Mouse (Mus musculus) layer of hippocampus, adult 9-10 months (tissue): ENCODE data around the gene Slc39a2.
"Not testable (repeated sequence)": the region's sequence is repeated elsewhere in the genome, so short reads cannot be mapped to it uniquely, and the experiment has no call there.

Experiments used
- DNase-seq: peaks from one replicate; pipeline ENCODE4 v3.0.0; 2022; ENCODE audit warnings: low spot score

Gene Slc39a2

DNA sequence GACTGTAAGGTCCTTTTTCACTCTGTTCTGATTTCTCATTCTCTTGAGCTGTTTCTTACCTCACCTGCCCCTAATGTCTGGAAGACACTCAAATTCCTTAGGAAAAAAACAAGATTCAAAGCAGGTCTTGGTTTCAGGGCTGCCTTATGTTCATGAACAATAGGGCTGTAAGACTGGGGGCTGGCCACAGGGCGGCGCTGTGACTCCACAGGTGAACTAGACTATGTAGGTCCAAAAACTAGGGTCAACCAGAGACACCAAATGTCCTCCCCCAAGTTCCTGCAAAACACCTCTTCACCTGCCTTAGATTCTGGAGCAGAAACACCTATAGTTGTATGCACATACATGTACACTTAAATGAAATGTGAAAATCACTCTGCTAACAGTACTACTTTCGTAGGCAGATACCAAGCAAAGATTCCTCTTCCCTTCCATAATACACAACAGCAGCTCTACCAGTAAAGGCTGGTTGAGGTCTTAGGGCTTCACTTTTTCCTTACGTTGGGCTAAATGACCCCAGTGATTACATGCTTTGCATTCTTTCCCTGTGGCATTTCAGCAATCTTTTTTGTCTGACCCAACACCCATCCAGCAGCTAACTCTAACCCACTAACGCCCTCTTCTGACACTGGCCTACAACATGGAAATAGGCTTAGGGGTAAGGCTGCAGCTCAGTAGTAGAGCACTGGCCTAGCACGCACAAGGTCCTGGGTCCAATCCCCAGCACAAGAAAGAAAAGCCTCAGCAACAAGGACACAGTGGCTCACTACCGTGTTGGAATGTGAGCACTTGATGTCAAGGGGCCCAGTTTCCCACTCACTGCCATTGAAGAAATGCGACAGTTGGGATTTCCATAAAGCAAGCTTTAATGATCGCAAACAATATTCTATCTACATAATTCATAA lies 10.4 kb downstream of the Slc39a2 start:
- no peak for DNase-seq

GRCm38 (mm10) chr14:51903782-51904181 lies 11.1 kb downstream of the Slc39a2 start:
- DNase-seq, result no peak

DNA sequence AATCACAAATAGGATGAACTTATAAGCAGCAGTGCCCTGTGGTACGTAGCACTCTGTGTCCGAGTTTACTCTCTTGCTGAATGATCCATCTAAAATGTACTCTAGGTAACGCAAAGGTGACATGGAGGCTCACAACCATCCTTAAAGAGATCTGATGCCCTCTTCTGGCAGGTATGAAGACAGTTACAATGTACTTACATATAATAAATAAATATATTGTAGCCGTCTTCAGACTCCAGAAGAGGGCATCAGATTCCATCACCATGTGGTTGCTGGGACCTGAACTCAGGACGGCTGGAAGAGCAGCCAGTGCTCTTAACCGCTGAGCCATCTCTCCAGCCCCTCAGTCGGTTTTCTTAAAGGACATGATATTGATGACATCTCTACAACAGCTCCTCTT lies 12.0 kb downstream of the Slc39a2 start:
- no peak for DNase-seq

GRCm38 (mm10) chr14:51906102-51906501 lies 13.4 kb downstream of the Slc39a2 start:
- DNase-seq, result no peak

DNA sequence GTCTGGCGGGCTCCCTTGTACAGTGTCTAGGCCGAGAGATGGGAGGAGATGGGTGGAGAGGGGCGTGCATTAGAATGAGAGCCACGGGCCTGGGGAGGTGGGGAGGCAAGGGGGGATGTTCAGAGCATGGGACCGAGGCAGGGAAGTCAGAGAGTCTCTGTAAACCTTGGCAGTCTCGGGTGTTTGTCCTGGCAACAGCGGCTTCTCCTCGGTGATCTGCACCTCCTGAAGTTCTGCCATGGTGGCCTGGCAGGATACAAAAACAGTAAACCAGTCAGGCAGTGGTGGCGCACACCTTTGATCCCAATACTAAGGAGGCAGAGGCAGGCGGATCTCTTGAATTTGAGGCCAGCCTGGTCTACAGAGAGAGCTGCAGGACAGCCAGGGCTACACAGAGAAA lies 18.6 kb downstream of the Slc39a2 start:
- no peak for DNase-seq

GRCm38 (mm10) chr14:51912391-51913061 lies 19.8 kb downstream of the Slc39a2 start:
- DNase-seq, result no peak

DNA sequence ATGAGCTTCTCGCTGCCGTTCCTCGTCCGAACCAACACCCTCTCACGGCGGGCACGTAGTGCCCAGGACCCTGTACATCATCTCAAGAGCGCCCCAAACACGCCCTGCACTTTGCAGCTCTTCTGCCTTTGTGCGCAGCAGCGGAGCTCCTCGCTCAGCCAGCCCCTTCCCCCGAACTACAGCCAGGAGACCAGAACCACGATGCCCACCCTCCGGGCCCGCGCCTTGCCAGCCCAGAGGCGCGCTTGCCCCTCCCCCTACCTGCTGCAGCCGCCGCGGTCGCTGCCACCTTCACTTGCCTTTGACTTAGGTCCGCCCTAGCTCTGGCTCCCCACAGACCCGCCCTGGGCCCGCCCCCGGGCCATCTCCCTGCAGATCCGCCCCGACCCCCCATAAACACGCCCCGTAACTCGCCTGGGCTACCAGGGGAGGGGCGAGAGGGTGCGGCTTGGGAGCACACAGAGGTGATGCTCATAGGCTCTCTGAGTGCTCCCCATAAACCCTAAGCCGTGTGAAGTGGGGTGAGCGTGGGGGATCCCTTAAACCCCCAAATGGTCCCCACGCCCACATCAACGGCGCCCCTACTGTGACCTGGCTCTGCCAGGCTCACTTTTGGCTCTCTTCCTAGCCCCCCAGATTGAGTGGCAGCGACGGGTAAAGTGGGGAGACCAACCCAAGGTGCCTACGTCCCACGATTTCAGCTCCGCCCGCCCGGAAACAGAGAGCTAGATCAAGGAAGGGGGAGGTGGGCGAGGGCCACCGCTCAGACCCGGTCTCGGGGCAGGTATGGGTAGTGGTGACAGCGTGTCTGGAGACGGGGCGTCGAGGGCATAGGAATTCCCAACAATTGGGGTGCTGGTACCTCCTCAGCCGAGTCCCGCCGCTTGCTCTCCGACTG lies 20.6 kb downstream of the Slc39a2 start:
- DNase-seq, result no peak

GRCm38 (mm10) chr14:51913960-51914762 lies 21.5 kb downstream of the Slc39a2 start, which contains the start of gene Ndrg2:
Gene Ndrg2, minus strand, starts transcription at chr14:51914158.
- DNase-seq, result no peak

DNA sequence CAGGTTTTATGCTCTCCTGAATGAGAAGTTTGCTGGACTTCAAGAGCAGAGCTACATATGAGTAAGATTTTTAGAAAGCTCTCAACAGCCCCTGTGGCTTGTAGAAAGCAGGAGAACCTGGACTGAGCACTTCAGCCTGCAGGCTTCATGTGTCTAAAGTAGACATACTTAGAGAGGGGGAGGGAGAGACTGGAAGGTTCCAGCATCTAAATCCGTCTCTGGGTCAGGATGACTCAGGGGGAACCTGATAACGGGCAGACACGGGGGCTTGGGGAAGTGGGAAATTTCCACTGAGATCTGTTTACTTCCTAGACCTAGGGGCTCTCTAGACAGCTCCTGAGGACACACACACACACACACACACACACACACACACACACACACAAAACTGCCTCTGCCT lies 22.3 kb downstream of the Slc39a2 start:
- no peak for DNase-seq

- DNase-seq, result no peak
Observed at GRCm38 (mm10) chr14:51916539-51916938, 23.9 kb downstream of the Slc39a2 start.

GRCm38 (mm10) chr14:51918125-51918524 lies 25.4 kb downstream of the Slc39a2 start, which contains the start of gene Tppp2:
Gene Tppp2, plus strand, starts transcription at chr14:51918425.
- no peak for DNase-seq

DNA sequence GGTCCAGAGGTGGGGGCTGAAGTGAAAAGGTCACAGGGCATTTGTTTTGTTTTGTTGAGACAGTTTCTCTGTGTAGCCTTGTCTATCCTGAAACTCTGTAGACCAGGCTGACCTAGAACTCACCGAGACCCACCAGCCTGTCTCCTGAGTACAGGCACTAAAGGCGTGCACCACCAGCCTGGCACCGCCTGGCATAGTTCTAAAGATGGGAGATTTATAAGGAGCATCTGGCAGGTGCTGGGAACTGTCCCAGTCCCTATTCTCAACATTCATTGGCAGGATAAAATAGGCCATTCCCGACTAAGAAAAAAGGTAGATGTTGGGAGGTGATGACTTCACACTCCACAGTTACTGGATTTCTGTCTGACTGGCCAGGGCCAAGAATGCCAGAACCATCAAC lies 26.3 kb downstream of the Slc39a2 start:
- no peak for DNase-seq

GRCm38 (mm10) chr14:51921759-51922570 lies 29.3 kb downstream of the Slc39a2 start:
- DNase-seq, result no peak

GRCm38 (mm10) chr14:51922571-51922865 lies 29.8 kb downstream of the Slc39a2 start, which contains the start of gene Rnase13:
Gene Rnase13, minus strand, starts transcription at chr14:51922773.
- no peak for DNase-seq

DNA sequence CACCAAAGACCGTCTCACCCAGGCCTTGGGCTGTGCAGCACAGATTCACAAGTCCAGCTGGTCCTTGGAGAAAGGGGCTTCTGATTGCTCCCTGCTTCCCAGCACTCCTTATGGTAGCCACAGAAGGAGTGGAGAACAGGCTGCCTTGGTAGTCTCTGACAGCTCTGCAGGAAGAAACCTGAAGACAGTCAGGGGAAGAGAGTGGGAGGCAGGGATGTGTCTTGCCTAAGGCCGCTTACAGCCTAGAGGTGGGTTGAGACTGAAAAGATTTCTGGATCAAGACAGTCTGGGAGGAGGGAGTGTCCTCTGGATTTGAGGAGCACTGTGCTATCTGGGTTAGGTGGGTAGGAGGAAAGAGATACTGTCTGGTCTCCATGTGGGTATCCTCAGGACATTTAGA lies 30.2 kb downstream of the Slc39a2 start:
- DNase-seq, result no peak

DNA sequence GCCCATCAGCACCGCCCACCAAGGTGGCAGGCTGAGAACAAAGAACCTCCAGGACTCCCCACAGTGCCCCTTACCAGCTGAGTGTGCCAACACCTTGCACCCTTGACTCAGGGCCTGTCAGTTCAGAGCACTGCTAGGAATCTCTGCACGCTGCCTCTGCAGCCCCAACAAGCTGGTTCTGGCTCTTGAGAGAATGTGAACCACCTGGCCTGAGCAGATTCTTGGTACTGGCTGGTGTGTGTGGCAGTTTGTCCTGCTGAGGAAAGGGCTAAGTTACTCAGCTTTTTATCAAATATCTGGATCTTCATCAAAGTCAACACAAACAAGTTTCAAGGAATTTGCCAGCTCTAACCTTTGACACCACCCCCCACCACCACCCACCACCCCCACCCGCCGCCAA lies 30.8 kb downstream of the Slc39a2 start:
- DNase-seq, result no peak

GRCm38 (mm10) chr14:51926930-51927329 lies 34.2 kb downstream of the Slc39a2 start:
- DNase-seq, result not testable (repeated sequence)

GRCm38 (mm10) chr14:51929309-51929943 lies 36.7 kb downstream of the Slc39a2 start:
- no peak for DNase-seq

- no peak for DNase-seq
Observed at GRCm38 (mm10) chr14:51929968-51930367, 37.3 kb downstream of the Slc39a2 start.

- DNase-seq, result no peak
Observed at GRCm38 (mm10) chr14:51930824-51931223, 38.1 kb downstream of the Slc39a2 start.
